Mouse (Mus musculus) CH12F3 (cell line): Measurements from ENCODE around the gene I0C0044D17Rik.

Experiments
- in situ Hi-C: fragments of 300-500 bp; cut with MboI; formaldehyde crosslinking; loops from 2 replicates; pipeline ENCODE4 v1.14.3; 2020; ENCODE audit warnings: low sequenced_read_pairs

I0C0044D17Rik gene

DNA sequence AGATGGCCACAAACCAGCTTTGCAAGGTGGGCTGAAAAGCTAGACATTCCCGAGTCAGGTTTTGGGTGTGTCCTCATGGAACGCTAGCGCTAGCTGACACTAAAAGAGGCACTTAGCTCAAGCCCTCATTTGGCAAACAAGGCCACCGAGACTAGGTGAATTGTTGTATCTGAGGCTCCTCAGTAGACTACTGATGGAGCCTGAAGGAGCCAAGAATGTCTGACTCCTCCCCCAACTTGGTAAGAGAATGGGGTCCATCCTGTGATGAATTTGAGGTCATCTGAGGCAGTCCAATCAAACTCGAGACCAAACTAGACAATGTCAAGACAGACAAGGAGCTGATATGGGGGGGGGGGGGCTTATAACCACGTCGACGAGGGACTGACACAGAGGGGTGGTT, 37.8 kb downstream of the I0C0044D17Rik start:
- in situ Hi-C loops = no loop called here

DNA sequence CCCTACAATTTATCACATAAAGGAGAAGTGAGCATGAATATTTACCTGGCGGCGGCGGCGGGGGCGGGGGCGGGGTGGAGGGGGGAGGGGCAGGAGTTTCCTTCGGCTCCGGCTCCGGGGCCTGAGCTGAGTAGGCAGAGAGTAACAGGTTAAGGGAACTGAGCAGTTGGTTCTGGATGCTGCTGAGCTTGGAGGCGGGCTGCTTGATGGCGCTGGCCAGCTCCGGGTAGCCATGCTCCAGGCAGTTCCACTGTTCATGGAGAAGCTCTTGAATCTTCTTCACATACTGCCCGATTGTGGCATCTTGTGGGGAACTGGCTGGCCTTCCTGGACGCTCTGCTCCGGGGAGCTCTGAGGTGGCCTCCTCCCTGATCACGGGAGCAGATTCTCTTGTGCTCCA, 45.4 kb downstream of the I0C0044D17Rik start:
- in situ Hi-C loops = no loop called here

DNA sequence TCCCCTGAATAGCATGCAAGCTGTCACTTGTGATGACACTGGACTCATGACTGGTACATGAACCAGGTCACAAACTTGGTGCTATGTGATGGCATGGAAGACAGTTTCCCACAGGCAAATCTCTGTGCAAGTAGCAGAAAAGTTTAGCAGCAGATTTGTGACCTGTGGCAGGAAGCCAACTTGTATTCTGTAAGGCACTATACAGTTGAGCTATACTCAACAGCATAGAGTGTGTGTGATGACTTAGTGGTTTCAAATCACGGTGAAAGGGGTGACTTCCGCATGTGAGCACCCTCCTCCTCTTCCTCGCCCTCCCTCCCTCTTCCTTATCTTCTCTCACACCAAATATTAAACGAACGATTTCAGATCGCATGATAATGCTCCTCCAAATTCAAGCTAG, 46.2 kb downstream of the I0C0044D17Rik start:
- in situ Hi-C loops = no loop called here

DNA sequence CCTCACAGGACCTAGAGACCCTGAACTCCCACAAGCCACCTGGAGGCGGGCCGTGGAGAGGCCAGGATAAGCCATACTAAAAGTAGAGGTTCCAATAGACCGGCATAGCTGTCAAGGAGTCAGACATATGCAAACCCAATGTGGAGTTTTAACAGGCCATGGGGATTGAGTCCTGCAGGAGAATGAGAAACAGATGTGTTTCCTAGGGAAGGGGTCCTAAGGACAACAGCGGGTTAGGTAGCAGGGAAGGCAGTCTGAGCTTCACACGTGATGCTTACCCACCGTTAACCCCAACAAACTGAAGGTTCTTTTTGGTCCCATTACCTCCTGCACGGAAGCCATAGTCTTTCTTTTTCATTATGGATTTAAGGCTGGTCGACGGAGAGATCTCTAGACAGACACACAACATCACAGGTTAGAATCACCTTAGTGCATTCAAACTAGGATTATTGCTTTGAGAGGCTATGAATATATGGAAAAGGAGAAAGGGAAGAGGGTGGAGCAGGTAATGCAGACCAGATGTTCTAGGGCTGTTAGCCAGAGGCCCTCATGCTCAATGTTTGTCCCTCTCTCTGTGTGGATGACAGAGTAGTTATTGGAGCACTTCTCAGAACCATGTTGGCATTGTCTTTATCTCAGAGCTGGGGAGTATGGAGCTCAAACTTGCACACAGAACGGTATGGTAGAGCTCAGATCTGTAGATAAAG, 46.8 kb downstream of the I0C0044D17Rik start:
- in situ Hi-C loops = no loop called here

DNA sequence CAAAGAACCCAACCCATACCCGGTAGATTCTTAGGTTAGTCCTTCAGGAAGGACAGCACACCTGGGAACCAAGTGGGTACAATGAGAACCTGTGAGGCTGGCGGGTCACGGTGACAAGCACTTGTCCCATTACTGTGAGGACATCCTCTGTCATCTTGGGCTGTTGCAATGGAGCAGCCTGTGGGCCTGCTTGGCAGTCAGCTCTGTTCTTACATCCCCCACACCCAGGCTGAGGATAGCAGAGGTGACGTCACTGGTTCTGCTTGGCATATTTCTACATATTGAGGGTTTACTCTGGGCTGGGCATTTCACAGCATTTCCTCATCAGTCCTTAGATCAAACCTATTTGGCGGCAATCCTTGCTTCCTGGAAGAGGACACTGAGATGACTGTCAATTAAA, 49.9 kb downstream of the I0C0044D17Rik start:
- in situ Hi-C loops = no loop called here
